In genomic region chr2:25657652-25658051, GRCm38 (mm10) we compare ENCODE assay signal across 24 mouse cellular contexts. TPM values are rescaled to one million over a fixed set of nuclear protein-coding genes. Genes with fewer than 3 reads are reported as not detected.
DNase-seq lines count a peak whose midpoint lies in the region; TF ChIP-seq lines count a peak whose summit lies in the region.
"Had no signal": no experiment of that assay in that cellular context is flagged by ENCODE, and none has a peak within 500 bp of the region (broad histone marks: within the 10 kb centered on the region; RNA-seq: fewer than 3 reads in every experiment).

Gene Lcn5, plus strand, starts transcription at chr2:25657952.

- intact Hi-C loops in gastrocnemius, adult 2 months (cut with DNase I) = loop anchor here (5.0 kb wide), 1 partner anchor 50 kb away; the partner anchor contains the start of gene Bmyc
- intact Hi-C loops in heart, adult 2 months (cut with DNase I) = no loop called here
- intact Hi-C loops in heart, postnatal 10 days (cut with DNase I) = no loop called here

- H3K36me3 ChIP-seq in heart, adult 2 months (ENCODE audit: control insufficient read depth, insufficient read depth, low read length) = no peaks in the 10 kb centered on the region
- H3K36me3 ChIP-seq: G1E had no signal

- TF ChIP-seq CTCF in gastrocnemius, adult 2 months (IDR thresholded peaks at IDR 0.05) = no peak
- no peak for TF ChIP-seq CTCF in heart, adult 2 months (IDR thresholded peaks at IDR 0.05)

- H3K79me2 ChIP-seq in heart, adult 2 months (replicated peaks; ENCODE audit: control insufficient read depth, insufficient read depth, low read length) = no peaks in the 10 kb centered on the region

- peaks cover 6% of the 10 kb centered on the region; the same call in 1 of the 2 replicates for H3K4me1 ChIP-seq in heart, adult 2 months (ENCODE audit: control insufficient read depth, insufficient read depth, low read length)

- H3K4me3 ChIP-seq in gastrocnemius, adult 2 months = no peak within 1 kb of the TSS
- H3K4me3 ChIP-seq in heart, adult 2 months = no peak within 1 kb of the TSS

- no peak for DNase-seq in gastrocnemius, adult 2 months
- DNase-seq in gastrocnemius, postnatal 4 days (ENCODE audit: low spot score in 2 of 2) = no peak
- DNase-seq in heart, adult 2 months = no peak
- no peak for DNase-seq in heart, postnatal 10 days
- no peak for DNase-seq in gonadal fat pad, adult 2 months (ENCODE audit: low read depth)
- DNase-seq in ovary, postnatal 36 days (ENCODE audit: low spot score) = no peak
- DNase-seq: adrenal gland, adult 8-10 months; B cell, adult 2 months had no signal

- no peak within 1 kb of the TSS for H3K9ac ChIP-seq in heart, adult 2 months (ENCODE audit: low read depth, low read length)

- H3K27me3 ChIP-seq in heart, adult 2 months (ENCODE audit: control insufficient read depth, insufficient read depth, low read length) = no peaks in the 10 kb centered on the region

- no peak for TF ChIP-seq EP300 in heart, adult 2 months (IDR thresholded peaks at IDR 0.05; ENCODE audit: insufficient read depth, low read depth, low read length)

- peak within 1 kb of the TSS; percentile 59 for H3K27ac ChIP-seq in gastrocnemius, adult 2 months
- peak within 1 kb of the TSS; percentile 17; the same call in 1 of the 2 replicates for H3K27ac ChIP-seq in heart, adult 2 months

- TF ChIP-seq POLR2A in heart, adult 2 months (IDR thresholded peaks at IDR 0.05; ENCODE audit: insufficient read depth, low read depth, low read length) = no peak

RNA-seq across cellular contexts. Expression of gene Lcn5, which starts in this region (rescaled TPM):
- not detected for total RNA-seq in gastrocnemius, adult 2 months (2021)
- not detected for total RNA-seq in gastrocnemius, postnatal 4 days (2021)
- total RNA-seq in heart, adult 2 months (2021) = not detected
- polyA plus RNA-seq in heart, adult 2 months (2012; rRNA removed) = not detected in 2 replicates
- not detected for total RNA-seq in heart, postnatal 10 days (2021)
- polyA plus RNA-seq in gonadal fat pad, adult 2 months (2012; rRNA removed) = 3,609 and 5,181 TPM in 2 replicates
- total RNA-seq: adrenal gland, adult 18-20 months; adrenal gland, adult 2 months; adrenal gland, adult 8-10 months; adrenal gland, postnatal 10 days; adrenal gland, postnatal 14 days; adrenal gland, postnatal 25 days; adrenal gland, postnatal 36 days; adrenal gland, postnatal 4 days; CH12.LX; ES-E14; G1E; MEL had no signal
- polyA plus RNA-seq: activated CD4-positive, CD25-positive, alpha-beta regulatory T cell, adult 4 months; adrenal gland, adult 2 months; brain, embryonic 14.5 days; C2C12; CD4-positive, CD25-positive, alpha-beta regulatory T cell, adult 4 months; G1E; Patski had no signal

Comparison
In these comparisons a context has a peak if more than half of its experiments do, and no peak if none do; other contexts are left out.
1. RNA of gene Lcn5 (polyA plus RNA-seq): 3,609 to 5,181 TPM in gonadal fat pad, adult 2 months; not detected in heart, adult 2 months; every median in the first group is over 1,000 times any median in the second.